12 mouse cellular contexts compared by ENCODE assay signal in genomic region chr6:120481538-120481937, GRCm38 (mm10). TPM values are rescaled to one million over a fixed set of nuclear protein-coding genes. Genes with fewer than 3 reads are reported as not detected.
DNase-seq lines count a peak whose midpoint lies in the region; ATAC-seq and TF ChIP-seq lines count a peak whose summit lies in the region.
"Had no signal": no experiment of that assay in that cellular context is flagged by ENCODE, and none has a peak within 500 bp of the region (broad histone marks: within the 10 kb centered on the region; RNA-seq: fewer than 3 reads in every experiment).

No protein-coding gene starts in this region.

- H3K27ac ChIP-seq in left cerebral cortex, adult 2 months: peak overlapping the region; percentile 85
- H3K27ac ChIP-seq: embryonic facial prominence, embryonic 12.5 days; hindbrain, embryonic 13.5 days had no signal

- DNase-seq in CD4-positive, CD25-positive, alpha-beta regulatory T cell, adult 2 months (ENCODE audit: low read depth, low spot score): peak; percentile 77
- no peak for DNase-seq in left cerebral cortex, adult 2 months (ENCODE audit: extremely low spot score in 1 of 2, low spot score in 2 of 2)
- no peak for DNase-seq in left cerebral cortex, postnatal 4 days
- DNase-seq in MN1 (ENCODE audit: low spot score): peak; percentile 11
- DNase-seq in adrenal gland, adult 2 months: no peak
- DNase-seq in urinary bladder, postnatal 25 days (ENCODE audit: low spot score): no peak

- TF ChIP-seq CTCF in left cerebral cortex, adult 2 months (IDR thresholded peaks at IDR 0.05): peak; percentile 53

- H3K4me3 ChIP-seq in left cerebral cortex, adult 2 months: no peak overlapping the region
- H3K4me3 ChIP-seq: embryonic facial prominence, embryonic 12.5 days; hindbrain, embryonic 13.5 days had no signal

- intact Hi-C loops in left cerebral cortex, adult 2 months (cut with DNase I): loop anchor here (5.0 kb wide), 1 partner anchor 39 kb away; no protein-coding TSS in a partner anchor
- intact Hi-C loops in left cerebral cortex, postnatal 4 days (cut with DNase I): no loop called here

- ATAC-seq in CD4-positive, CD25-positive, alpha-beta regulatory T cell, adult 4 months: no peak
- ATAC-seq in neutrophil, adult 5-6 weeks (ENCODE audit: extremely low read depth, insufficient number of reproducible peaks, low FRiP score, poor library complexity, severe bottlenecking): peak; percentile 37

RNA-seq across cellular contexts. Expression of gene Tmem121b, which starts 12.1 kb away (rescaled TPM):
- under 1 TPM; 0.61 to 0.63 TPM for polyA plus RNA-seq in CD4-positive, CD25-positive, alpha-beta regulatory T cell, adult 4 months (2017; shearing (Covaris generic))
- 10 to 100 TPM; 56.1 to 57.4 TPM for total RNA-seq in left cerebral cortex, adult 2 months (2021)
- 10 to 100 TPM; 28.9 to 29.6 TPM for total RNA-seq in left cerebral cortex, postnatal 4 days (2021)
- not detected in 2 replicates for total RNA-seq in neutrophil, adult 5-6 weeks (2017)
- total RNA-seq in adrenal gland, adult 2 months (2021): under 1 TPM; 0.06 to 0.10 TPM
- 0.03 and 0.12 TPM in 2 replicates for polyA plus RNA-seq in adrenal gland, adult 2 months (2012; rRNA removed)
- total RNA-seq: gastrocnemius, adult 18-20 months; megakaryocyte-erythroid progenitor cell, adult 5-6 weeks had no signal

RNA-seq across cellular contexts. Expression of gene Il17ra, which starts 18.5 kb away (rescaled TPM):
- 10 to 100 TPM; 18.8 to 20.3 TPM for polyA plus RNA-seq in CD4-positive, CD25-positive, alpha-beta regulatory T cell, adult 4 months (2017; shearing (Covaris generic))
- 10 to 100 TPM; 14.8 to 19.7 TPM for total RNA-seq in left cerebral cortex, adult 2 months (2021)
- 1 to 10 TPM; 3.3 to 4.1 TPM for total RNA-seq in left cerebral cortex, postnatal 4 days (2021)
- total RNA-seq in neutrophil, adult 5-6 weeks (2017): 168 and 176 TPM in 2 replicates
- 10 to 100 TPM in 1 of 2 experiments, 1 to 10 TPM in 1; 8.7 to 10.5 TPM for total RNA-seq in adrenal gland, adult 2 months (2021)
- polyA plus RNA-seq in adrenal gland, adult 2 months (2012; rRNA removed): 9.2 and 15.1 TPM in 2 replicates

RNA-seq across cellular contexts. Expression of gene Hdhd5, which starts 49.6 kb away (rescaled TPM):
- 10 to 100 TPM; 43.4 to 59.7 TPM for polyA plus RNA-seq in CD4-positive, CD25-positive, alpha-beta regulatory T cell, adult 4 months (2017; shearing (Covaris generic))
- 10 to 100 TPM; 35.2 to 41.0 TPM for total RNA-seq in left cerebral cortex, adult 2 months (2021)
- 10 to 100 TPM; 27.1 to 31.6 TPM for total RNA-seq in left cerebral cortex, postnatal 4 days (2021)
- 21.1 and 25.8 TPM in 2 replicates for total RNA-seq in neutrophil, adult 5-6 weeks (2017)
- total RNA-seq in adrenal gland, adult 2 months (2021): 10 to 100 TPM; 25.2 to 26.8 TPM
- polyA plus RNA-seq in adrenal gland, adult 2 months (2012; rRNA removed): 27.6 and 30.3 TPM in 2 replicates

Comparison
In these comparisons a context has a peak if more than half of its experiments do, and no peak if none do; other contexts are left out.
1. DNase-seq: peak in CD4-positive, CD25-positive, alpha-beta regulatory T cell, adult 2 months (single experiment) and MN1 (single experiment); none in left cerebral cortex, adult 2 months (0 of 2), left cerebral cortex, postnatal 4 days (single experiment), adrenal gland, adult 2 months (single experiment) and urinary bladder, postnatal 25 days (single experiment).
2. RNA of gene Tmem121b, which starts 12.1 kb away (total RNA-seq): 56.1 to 57.4 TPM in left cerebral cortex, adult 2 months and 28.9 to 29.6 TPM in left cerebral cortex, postnatal 4 days; 0.06 to 0.10 TPM in adrenal gland, adult 2 months and not detected in neutrophil, adult 5-6 weeks; every median in the first group is over 10 times any median in the second.